Mouse (Mus musculus): ENCODE results near the gene Metap1d. TPM values are rescaled to one million over a fixed set of nuclear protein-coding genes. Genes with fewer than 3 reads are reported as not detected.

Metap1d gene
- polyA plus RNA-seq, 1 experiment from 2014 or later: 43.0 TPM

- H3K4me3 ChIP-seq (ENCODE audit: low read depth, low read length): no peak overlapping the region
- no peaks in the 10 kb centered on the region for H3K27me3 ChIP-seq (replicated peaks; ENCODE audit: control insufficient read depth, insufficient read depth, low read length)
- 34% methylated on average over 16 of the region's 16 CpGs for WGBS
- peak; percentile 60; the same call in 1 of the 2 replicates for ATAC-seq (ENCODE audit: low read depth)
- no peak overlapping the region for H3K9ac ChIP-seq (ENCODE audit: low read depth, low read length)
- H3K27ac ChIP-seq (replicated peaks; ENCODE audit: low read depth, low read length): no peak overlapping the region
- H3K9me3 ChIP-seq (ENCODE audit: control insufficient read depth, low read length): no peaks in the 10 kb centered on the region
- peak; percentile 60 for DNase-seq (ENCODE audit: low spot score)
- H3K4me2 ChIP-seq (ENCODE audit: low read depth, low read length): no peak overlapping the region
- H3K4me1 ChIP-seq (ENCODE audit: control insufficient read depth, insufficient read depth, low read length): peaks cover 14% of the 10 kb centered on the region; the same call in 1 of the 2 replicates
- no peaks in the 10 kb centered on the region for H3K36me3 ChIP-seq (ENCODE audit: control insufficient read depth, insufficient read depth, low read length)
Observed at GRCm38 (mm10) chr2:71499276-71500230, 46.5 kb downstream of the Metap1d start.

DNA sequence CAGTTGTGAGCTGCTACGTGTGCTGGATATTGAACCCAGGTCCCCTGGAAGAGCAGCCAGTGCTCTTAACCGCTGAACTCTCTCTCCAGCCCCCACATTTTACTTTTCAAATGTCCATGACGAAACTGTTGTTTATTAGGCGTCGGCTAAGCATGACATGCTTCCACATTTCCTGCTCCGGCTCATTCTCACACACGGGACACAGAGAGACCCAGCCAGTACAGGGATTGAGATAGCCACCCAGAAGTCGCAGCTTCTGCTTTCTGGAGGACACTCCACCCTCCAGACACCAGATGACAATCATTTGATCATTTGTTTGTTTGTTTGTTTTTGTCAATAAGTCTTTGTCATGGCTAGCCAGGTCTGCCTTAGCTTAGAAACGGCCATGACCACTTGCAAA lies 51.8 kb downstream of the Metap1d start:
- 59% methylated on average over 9 of the region's 9 CpGs for WGBS
- DNase-seq (ENCODE audit: low spot score) (no peak), ATAC-seq (ENCODE audit: low read depth) (no peak)
- Histone ChIP-seq H3K4me3 (ENCODE audit: low read depth, low read length) (no peak overlapping the region), H3K36me3 (ENCODE audit: control insufficient read depth, insufficient read depth, low read length) (no peaks in the 10 kb centered on the region), H3K27ac (replicated peaks; ENCODE audit: low read depth, low read length) (no peak overlapping the region), H3K9me3 (ENCODE audit: control insufficient read depth, low read length) (no peaks in the 10 kb centered on the region), H3K4me2 (ENCODE audit: low read depth, low read length) (no peak overlapping the region), H3K27me3 (replicated peaks; ENCODE audit: control insufficient read depth, insufficient read depth, low read length) (no peaks in the 10 kb centered on the region), H3K4me1 (ENCODE audit: control insufficient read depth, insufficient read depth, low read length) (no peaks in the 10 kb centered on the region; the same call in 1 of the 2 replicates), H3K9ac (ENCODE audit: low read depth, low read length) (no peak overlapping the region)

- H3K4me3 ChIP-seq (ENCODE audit: low read depth, low read length): no peak overlapping the region
- H3K9ac ChIP-seq (ENCODE audit: low read depth, low read length): no peak overlapping the region
- WGBS: 85% methylated on average over 7 of the region's 7 CpGs
- H3K4me2 ChIP-seq (ENCODE audit: low read depth, low read length): no peak overlapping the region
- no peak for DNase-seq (ENCODE audit: low spot score)
- no peak overlapping the region for H3K27ac ChIP-seq (replicated peaks; ENCODE audit: low read depth, low read length)
- no peaks in the 10 kb centered on the region for H3K9me3 ChIP-seq (ENCODE audit: control insufficient read depth, low read length)
- H3K27me3 ChIP-seq (replicated peaks; ENCODE audit: control insufficient read depth, insufficient read depth, low read length): no peaks in the 10 kb centered on the region; the same call in 1 of the 2 replicates
- no peaks in the 10 kb centered on the region for H3K36me3 ChIP-seq (ENCODE audit: control insufficient read depth, insufficient read depth, low read length)
- no peak for ATAC-seq (ENCODE audit: low read depth)
- H3K4me1 ChIP-seq (ENCODE audit: control insufficient read depth, insufficient read depth, low read length): 0 out of 2 replicates have a peak, but pooled peaks cover 2% of the 10 kb centered on the region
Observed at GRCm38 (mm10) chr2:71511209-71511608, 58.1 kb downstream of the Metap1d start.

DNA sequence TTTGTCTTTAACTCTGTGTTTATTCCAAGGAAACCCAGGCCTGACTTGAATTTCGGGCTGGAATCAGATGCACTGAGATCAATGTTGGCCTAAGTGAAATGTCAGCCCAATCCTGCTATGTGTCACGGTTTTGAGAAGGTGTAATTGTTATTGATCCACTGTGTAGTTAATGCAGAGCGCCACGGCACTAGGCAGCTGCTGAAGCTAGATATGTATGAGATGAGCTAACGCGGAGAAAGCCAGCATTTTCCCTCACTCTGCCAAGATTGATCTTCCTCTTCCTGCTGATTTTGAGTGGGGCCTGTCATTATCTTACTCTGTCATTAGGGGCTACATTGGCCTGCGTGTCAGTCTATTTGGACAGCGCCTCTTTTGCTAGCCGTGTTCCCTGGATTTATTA lies 59.2 kb downstream of the Metap1d start:
- Histone ChIP-seq H3K9me3 (ENCODE audit: control insufficient read depth, low read length) (no peaks in the 10 kb centered on the region), H3K9ac (ENCODE audit: low read depth, low read length) (no peak overlapping the region), H3K36me3 (ENCODE audit: control insufficient read depth, insufficient read depth, low read length) (no peaks in the 10 kb centered on the region), H3K27ac (replicated peaks; ENCODE audit: low read depth, low read length) (no peak overlapping the region), H3K4me3 (ENCODE audit: low read depth, low read length) (no peak overlapping the region), H3K4me2 (ENCODE audit: low read depth, low read length) (no peak overlapping the region), H3K27me3 (replicated peaks; ENCODE audit: control insufficient read depth, insufficient read depth, low read length) (no peaks in the 10 kb centered on the region; the same call in 1 of the 2 replicates), H3K4me1 (ENCODE audit: control insufficient read depth, insufficient read depth, low read length) (0 out of 2 replicates have a peak, but pooled peaks cover 2% of the 10 kb centered on the region)
- WGBS: 55% methylated on average over 9 of the region's 9 CpGs
- ATAC-seq (ENCODE audit: low read depth): no peak
- no peak for DNase-seq (ENCODE audit: low spot score)

- H3K4me1 ChIP-seq (ENCODE audit: control insufficient read depth, insufficient read depth, low read length): 0 out of 2 replicates have a peak, but pooled peaks cover 2% of the 10 kb centered on the region
- H3K36me3 ChIP-seq (ENCODE audit: control insufficient read depth, insufficient read depth, low read length): no peaks in the 10 kb centered on the region
- no peak for ATAC-seq (ENCODE audit: low read depth)
- H3K9me3 ChIP-seq (ENCODE audit: control insufficient read depth, low read length): no peaks in the 10 kb centered on the region
- peaks cover 8% of the 10 kb centered on the region; the same call in 1 of the 2 replicates for H3K27me3 ChIP-seq (replicated peaks; ENCODE audit: control insufficient read depth, insufficient read depth, low read length)
- H3K27ac ChIP-seq (replicated peaks; ENCODE audit: low read depth, low read length): 0 out of 2 replicates have a peak overlapping the region, but pooled peaks have one; percentile 10
- WGBS: 51% methylated on average over 4 of the region's 4 CpGs
- H3K9ac ChIP-seq (ENCODE audit: low read depth, low read length): no peak overlapping the region
- no peak overlapping the region for H3K4me2 ChIP-seq (ENCODE audit: low read depth, low read length)
- no peak overlapping the region for H3K4me3 ChIP-seq (ENCODE audit: low read depth, low read length)
- no peak for DNase-seq (ENCODE audit: low spot score)
Observed at GRCm38 (mm10) chr2:71516995-71517394, 63.9 kb downstream of the Metap1d start.

- H3K27ac ChIP-seq (replicated peaks; ENCODE audit: low read depth, low read length): 0 out of 2 replicates have a peak overlapping the region, but pooled peaks have one; percentile 10
- peaks cover 11% of the 10 kb centered on the region for H3K27me3 ChIP-seq (replicated peaks; ENCODE audit: control insufficient read depth, insufficient read depth, low read length)
- no peaks in the 10 kb centered on the region for H3K9me3 ChIP-seq (ENCODE audit: control insufficient read depth, low read length)
- no peak overlapping the region for H3K4me3 ChIP-seq (ENCODE audit: low read depth, low read length)
- no peak overlapping the region for H3K4me2 ChIP-seq (ENCODE audit: low read depth, low read length)
- no peak for DNase-seq (ENCODE audit: low spot score)
- no peak for ATAC-seq (ENCODE audit: low read depth)
- no peak overlapping the region for H3K9ac ChIP-seq (ENCODE audit: low read depth, low read length)
- H3K36me3 ChIP-seq (ENCODE audit: control insufficient read depth, insufficient read depth, low read length): no peaks in the 10 kb centered on the region
- H3K4me1 ChIP-seq (ENCODE audit: control insufficient read depth, insufficient read depth, low read length): no peaks in the 10 kb centered on the region
- WGBS: 68% methylated on average over 8 of the region's 8 CpGs
Observed at GRCm38 (mm10) chr2:71517466-71518099, 64.5 kb downstream of the Metap1d start.

- Histone ChIP-seq H3K4me3 (ENCODE audit: low read depth, low read length) (no peak overlapping the region), H3K27ac (replicated peaks; ENCODE audit: low read depth, low read length) (no peak overlapping the region), H3K27me3 (replicated peaks; ENCODE audit: control insufficient read depth, insufficient read depth, low read length) (peaks cover 59% of the 10 kb centered on the region), H3K36me3 (ENCODE audit: control insufficient read depth, insufficient read depth, low read length) (no peaks in the 10 kb centered on the region), H3K4me1 (ENCODE audit: control insufficient read depth, insufficient read depth, low read length) (peaks cover 4% of the 10 kb centered on the region; the same call in 1 of the 2 replicates), H3K4me2 (ENCODE audit: low read depth, low read length) (no peak overlapping the region), H3K9ac (ENCODE audit: low read depth, low read length) (no peak overlapping the region), H3K9me3 (ENCODE audit: control insufficient read depth, low read length) (no peaks in the 10 kb centered on the region)
- DNase-seq (ENCODE audit: low spot score) (no peak), ATAC-seq (ENCODE audit: low read depth) (no peak)
- 33% methylated on average over 4 of the region's 4 CpGs for WGBS
Observed at GRCm38 (mm10) chr2:71522871-71523270, 69.8 kb downstream of the Metap1d start.

DNA sequence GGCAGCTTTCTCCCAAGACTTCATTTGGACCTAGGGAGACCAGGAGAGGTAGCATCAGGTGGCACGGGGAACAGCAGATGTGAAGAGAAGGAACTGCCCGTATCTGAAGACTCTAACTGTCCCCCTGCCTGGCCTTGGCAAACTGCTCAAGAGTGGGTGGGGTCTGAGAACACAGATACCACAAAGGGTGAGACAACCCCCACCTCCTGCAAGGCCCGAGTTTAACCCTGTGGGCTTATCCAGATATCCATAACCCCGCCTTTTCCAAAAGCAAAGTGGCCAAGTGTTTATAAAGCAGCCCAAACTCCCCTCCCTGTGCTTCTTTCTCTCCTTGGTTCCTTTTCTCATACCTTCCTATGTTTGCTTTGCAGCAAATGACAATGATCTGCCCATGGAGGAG lies 70.4 kb downstream of the Metap1d start:
- Histone ChIP-seq H3K9me3 (ENCODE audit: control insufficient read depth, low read length) (no peaks in the 10 kb centered on the region), H3K4me2 (ENCODE audit: low read depth, low read length) (no peak overlapping the region), H3K27ac (replicated peaks; ENCODE audit: low read depth, low read length) (no peak overlapping the region), H3K9ac (ENCODE audit: low read depth, low read length) (no peak overlapping the region), H3K36me3 (ENCODE audit: control insufficient read depth, insufficient read depth, low read length) (no peaks in the 10 kb centered on the region), H3K27me3 (replicated peaks; ENCODE audit: control insufficient read depth, insufficient read depth, low read length) (peaks cover 64% of the 10 kb centered on the region), H3K4me3 (ENCODE audit: low read depth, low read length) (no peak overlapping the region), H3K4me1 (ENCODE audit: control insufficient read depth, insufficient read depth, low read length) (peaks cover 4% of the 10 kb centered on the region; the same call in 1 of the 2 replicates)
- WGBS: 60% methylated on average over 4 of the region's 4 CpGs
- DNase-seq (ENCODE audit: low spot score): no peak
- no peak for ATAC-seq (ENCODE audit: low read depth)

Data from embryonic facial prominence, embryonic 14.5 days (tissue).